Mouse (Mus musculus) cerebellum, postnatal 25 days (tissue): ENCODE results near the gene Arl4d.
"Not testable (repeated sequence)": the region's sequence is repeated elsewhere in the genome, so short reads cannot be mapped to it uniquely, and the experiment has no call there.

Source experiments
- DNase-seq, 2 experiments: peaks; one replicate each; pipeline ENCODE4 v3.0.0; 2021; ENCODE audit warnings: mixed read lengths in 2 of 2

The Arl4d gene

GRCm38 (mm10) chr11:101664825-101665635 is at the start of gene Arl4d:
Gene Arl4d, plus strand, starts transcription at chr11:101665541.
- peak; percentile 96 to 97 for DNase-seq

- DNase-seq = no peak
Measured at GRCm38 (mm10) chr11:101616104-101616503, 49.2 kb upstream of the Arl4d start.

GRCm38 (mm10) chr11:101616948-101617767 is 48.2 kb upstream of the Arl4d start:
- DNase-seq = no peak

GRCm38 (mm10) chr11:101617849-101618248 is 47.5 kb upstream of the Arl4d start:
- no peak for DNase-seq

- no peak for DNase-seq
Measured at GRCm38 (mm10) chr11:101618596-101618995, 46.7 kb upstream of the Arl4d start.

GRCm38 (mm10) chr11:101620022-101620655 is 45.2 kb upstream of the Arl4d start:
- not testable (repeated sequence) for DNase-seq

GRCm38 (mm10) chr11:101626649-101626994 is 38.7 kb upstream of the Arl4d start:
- no peak for DNase-seq

GRCm38 (mm10) chr11:101626995-101627856 is 38.1 kb upstream of the Arl4d start, which contains the start of gene Rdm1:
Gene Rdm1, plus strand, starts transcription at chr11:101627195.
- peak; percentile 81 to 88 for DNase-seq

GRCm38 (mm10) chr11:101627857-101628559 is 37.3 kb upstream of the Arl4d start:
- DNase-seq = peak; percentile 78 to 84

GRCm38 (mm10) chr11:101628733-101629417 is 36.5 kb upstream of the Arl4d start:
- DNase-seq = not testable (repeated sequence)

GRCm38 (mm10) chr11:101635660-101636059 is 29.7 kb upstream of the Arl4d start:
- no peak for DNase-seq

- DNase-seq = no peak
Measured at GRCm38 (mm10) chr11:101639761-101640160, 25.6 kb upstream of the Arl4d start.

- DNase-seq = peak; percentile 89 to 92
Measured at GRCm38 (mm10) chr11:101640857-101641709, 24.3 kb upstream of the Arl4d start.

- peak; percentile 38 to 44 for DNase-seq
Measured at GRCm38 (mm10) chr11:101641710-101642642, 23.4 kb upstream of the Arl4d start.

GRCm38 (mm10) chr11:101642931-101643330 is 22.4 kb upstream of the Arl4d start:
- DNase-seq = no peak

- DNase-seq = no peak
Measured at GRCm38 (mm10) chr11:101644591-101644990, 20.8 kb upstream of the Arl4d start.

GRCm38 (mm10) chr11:101645043-101645410 is 20.3 kb upstream of the Arl4d start:
- not testable (repeated sequence) for DNase-seq

- peak; percentile 84 to 85 for DNase-seq
Measured at GRCm38 (mm10) chr11:101645411-101646282, 19.7 kb upstream of the Arl4d start.
